Mouse (Mus musculus): ENCODE measurements around the gene Ccdc150. TPM values are rescaled to one million over a fixed set of nuclear protein-coding genes. Genes with fewer than 3 reads are reported as not detected.

Gene Ccdc150
- not detected for polyA plus RNA-seq (2014; fragmentation: Illumina TruSeq; extraction: RNeasy Lipid Tissue Mini Kit (QIAGEN cat#74804); ENCODE audit: low read depth, low replicate concordance)

GRCm38 (mm10) chr1:54250158-54250866, at the start of gene Ccdc150:
Gene Ccdc150 (plus strand): TSS chr1:54250683.

Other genes with a start within 250 kb of the Ccdc150 start
- gene Hecw2, start 55.5 kb upstream of the Ccdc150 start, polyA plus RNA-seq (2014; fragmentation: Illumina TruSeq; extraction: RNeasy Lipid Tissue Mini Kit (QIAGEN cat#74804); ENCODE audit: low read depth, low replicate concordance), result 1.5 TPM
- 16.4 TPM for gene Gtf3c3, start 188.3 kb downstream of the Ccdc150 start, polyA plus RNA-seq (2014; fragmentation: Illumina TruSeq; extraction: RNeasy Lipid Tissue Mini Kit (QIAGEN cat#74804); ENCODE audit: low read depth, low replicate concordance)